Mouse (Mus musculus) limb, embryonic 14.5 days (tissue): Measurements from ENCODE around the gene Txndc9. TPM values are rescaled to one million over a fixed set of nuclear protein-coding genes. Genes with fewer than 3 reads are reported as not detected.

Experiments used
- ATAC-seq: fragments of 200-750 bp; cut with Nextera tagmentation; 2 replicates; pipeline ENCODE4 v1.8.0; 2017; ENCODE audit warnings: low read depth, moderate number of reproducible peaks, moderate TSS enrichment; ENCODE audit not compliant: low FRiP score
- DNase-seq: peaks from one replicate; pipeline ENCODE4 v3.0.0-alpha.2; 2015; ENCODE audit warnings: low spot score
- H3K27ac ChIP-seq: fragments of 300-500 bp; sonication (generic); replicated peaks from 2 replicates; pipeline ENCODE4 v1.5.1; 2014; ENCODE audit warnings: low read depth, mild to moderate bottlenecking, low read length, moderate library complexity, mixed read lengths
- H3K27me3 ChIP-seq: fragments of 300-500 bp; sonication (generic); 2 replicates; pipeline ENCODE4 v1.6.1; 2014; ENCODE audit warnings: low read length, mixed read lengths; ENCODE audit not compliant: control insufficient read depth, insufficient read depth
- H3K36me3 ChIP-seq: fragments of 300-500 bp; sonication (generic); 2 replicates; pipeline ENCODE4 v1.6.1; 2014; ENCODE audit warnings: mild to moderate bottlenecking, low read length, moderate library complexity, mixed read lengths; ENCODE audit not compliant: control insufficient read depth, insufficient read depth
- H3K4me1 ChIP-seq: fragments of 300-500 bp; sonication (generic); 2 replicates; pipeline ENCODE4 v1.6.1; 2014; ENCODE audit warnings: antibody characterized with exemption, low read length, mixed read lengths; ENCODE audit not compliant: control insufficient read depth, insufficient read depth
- H3K4me2 ChIP-seq: fragments of 300-500 bp; sonication (generic); replicated peaks from 2 replicates; pipeline ENCODE4 v1.6.1; 2014; ENCODE audit warnings: low read depth, mild to moderate bottlenecking, low read length, moderate library complexity; ENCODE audit not compliant: severe bottlenecking
- H3K4me3 ChIP-seq: fragments of 300-500 bp; sonication (generic); replicated peaks from 2 replicates; pipeline ENCODE4 v1.5.1; 2014; ENCODE audit warnings: low read length
- H3K9ac ChIP-seq: fragments of 300-500 bp; sonication (generic); 2 replicates; pipeline ENCODE4 v1.6.1; 2014; ENCODE audit warnings: mild to moderate bottlenecking, low read depth, low read length, moderate library complexity; ENCODE audit not compliant: severe bottlenecking
- H3K9me3 ChIP-seq: fragments of 300-500 bp; sonication (generic); 2 replicates; pipeline ENCODE4 v1.6.1; 2016; ENCODE audit warnings: low read length; ENCODE audit not compliant: control insufficient read depth
- POLR2A ChIP-seq: fragments of 200-500 bp; IDR thresholded peaks from 2 replicates; pipeline ENCODE4 v1.8.0; 2012; ENCODE audit warnings: inconsistent platforms, mild to moderate bottlenecking, moderate library complexity, borderline replicate concordance; ENCODE audit not compliant: insufficient read depth, insufficient read length; ENCODE audit errors: extremely low read depth
- WGBS: fragments of 180-500 bp; shearing (Covaris S2); extraction: QIAGEN DNeasy Blood & Tissue Kit; methylation state at CpG from one replicate; pipeline ENCODE4 v1.1.7; 2014; 5-methylcytosine and 5-hydroxymethylcytosine counted together
- polyA plus RNA-seq, 2 experiments: library from polyadenylated mRNA; depleted of rRNA in 1 of 2; stranded (reverse) in 1 of 2; unstranded in 1 of 2; fragments of >200 nt; fragmentation: Nextera tagmentation in 1 of 2; extraction: Ambion mirVana in 1 of 2; gene quantifications; 2 replicates each; pipeline versions ENCODE4 v1.2.1 to v1.2.3; 2012 to 2014

The Txndc9 gene
- polyA plus RNA-seq, 2 experiments = 57.8 to 141 TPM

DNA sequence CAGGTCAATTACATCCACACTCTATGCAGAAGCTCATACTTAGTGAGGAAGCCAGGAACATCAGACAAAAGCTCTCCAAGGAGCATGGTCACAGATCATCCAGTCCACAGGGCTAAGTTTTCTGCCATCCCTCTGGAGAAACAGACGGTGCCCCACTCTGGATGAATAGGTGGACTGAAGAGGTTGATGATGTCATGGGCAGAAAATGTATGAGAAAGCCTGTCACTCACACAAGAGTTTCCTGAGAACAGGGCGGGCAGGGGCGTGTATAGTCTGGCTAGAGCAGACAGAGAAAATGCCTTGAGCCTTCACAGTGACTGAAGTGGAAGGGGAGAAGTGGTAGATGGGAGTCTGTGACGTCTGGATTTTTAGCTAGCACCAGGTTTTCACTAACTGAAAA is 26.2 kb downstream of the Txndc9 start:
- Histone ChIP-seq H3K4me1 (no peaks in the 10 kb centered on the region), H3K4me2 (no peak overlapping the region), H3K36me3 (no peaks in the 10 kb centered on the region), H3K4me3 (no peak overlapping the region), H3K27me3 (no peaks in the 10 kb centered on the region), H3K9me3 (no peaks in the 10 kb centered on the region), H3K27ac (no peak overlapping the region), H3K9ac (no peak overlapping the region)
- 59% methylated on average over 4 of the region's 4 CpGs for WGBS
- DNase-seq = no peak
- no peak for ATAC-seq
- TF ChIP-seq POLR2A = no peak

DNA sequence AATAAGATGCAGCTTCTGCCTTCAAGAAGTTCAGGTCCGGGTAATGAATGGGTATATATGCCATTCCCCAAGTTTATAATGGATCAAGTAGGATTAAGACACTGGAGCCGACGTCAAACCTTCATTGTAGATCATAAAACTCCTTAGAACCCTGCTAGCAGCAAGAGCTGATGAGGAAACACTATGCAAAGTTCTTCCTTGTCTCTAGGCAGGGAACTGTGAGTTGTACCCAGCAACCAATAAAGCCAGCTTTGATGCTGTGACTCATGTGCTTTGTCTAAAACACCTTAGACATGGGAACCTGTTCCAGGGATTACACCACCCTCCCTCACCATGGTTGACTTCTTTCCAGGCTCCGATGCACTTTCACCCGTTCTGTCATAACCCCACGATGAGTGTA is 28.9 kb downstream of the Txndc9 start:
- Histone ChIP-seq H3K27ac (no peak overlapping the region), H3K9me3 (no peaks in the 10 kb centered on the region), H3K4me3 (no peak overlapping the region), H3K36me3 (no peaks in the 10 kb centered on the region), H3K27me3 (no peaks in the 10 kb centered on the region), H3K4me2 (no peak overlapping the region), H3K4me1 (no peaks in the 10 kb centered on the region), H3K9ac (no peak overlapping the region)
- DNase-seq (no peak), ATAC-seq (no peak)
- WGBS = 77% methylated on average over 6 of the region's 6 CpGs
- TF ChIP-seq POLR2A = no peak

DNA sequence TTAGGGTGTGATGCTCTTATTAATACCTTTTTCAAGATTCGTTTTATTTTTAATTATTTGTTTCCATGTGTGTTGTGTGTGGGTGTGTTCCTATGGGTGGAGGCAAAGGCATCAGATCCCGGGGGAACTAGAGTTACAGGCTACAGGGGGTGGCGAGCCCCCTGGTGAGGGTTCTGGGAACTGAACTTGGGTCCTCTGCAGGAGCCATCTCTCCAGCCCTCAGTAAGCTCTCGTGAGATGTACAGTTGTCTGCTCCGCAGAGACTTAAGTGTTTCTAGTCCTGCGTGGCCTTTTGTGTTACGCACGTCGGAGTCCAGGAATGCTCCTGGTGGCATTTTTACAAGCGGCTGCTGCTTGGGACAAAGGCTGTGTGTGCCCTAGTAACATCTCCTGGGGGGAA is 32.1 kb downstream of the Txndc9 start:
- Histone ChIP-seq H3K27me3 (no peaks in the 10 kb centered on the region), H3K4me1 (no peaks in the 10 kb centered on the region), H3K4me2 (no peak overlapping the region), H3K36me3 (no peaks in the 10 kb centered on the region), H3K27ac (no peak overlapping the region), H3K9me3 (no peaks in the 10 kb centered on the region), H3K4me3 (no peak overlapping the region), H3K9ac (no peak overlapping the region)
- WGBS = 45% methylated on average over 10 of the region's 10 CpGs
- DNase-seq (no peak), ATAC-seq (no peak)
- TF ChIP-seq POLR2A = no peak

DNA sequence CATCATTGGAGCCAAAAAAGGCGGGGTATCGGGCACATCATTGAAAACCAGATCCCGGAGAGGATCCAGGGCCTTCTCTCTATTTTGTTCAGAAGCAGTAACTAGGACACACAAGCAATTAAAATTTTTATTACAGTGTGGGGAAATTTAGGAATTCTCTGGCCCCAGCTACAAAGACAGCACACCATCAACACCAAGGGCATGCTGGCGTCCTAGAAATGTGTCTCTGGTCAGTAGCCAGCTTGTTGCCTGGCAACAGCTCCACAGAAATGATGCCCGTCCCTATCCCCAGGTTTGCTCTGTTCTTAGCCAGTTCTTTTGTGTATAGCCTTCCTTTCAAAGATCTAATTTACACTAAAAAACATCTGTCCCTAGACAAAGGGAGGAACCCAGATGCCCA is 38.2 kb downstream of the Txndc9 start:
- no peak for TF ChIP-seq POLR2A

DNA sequence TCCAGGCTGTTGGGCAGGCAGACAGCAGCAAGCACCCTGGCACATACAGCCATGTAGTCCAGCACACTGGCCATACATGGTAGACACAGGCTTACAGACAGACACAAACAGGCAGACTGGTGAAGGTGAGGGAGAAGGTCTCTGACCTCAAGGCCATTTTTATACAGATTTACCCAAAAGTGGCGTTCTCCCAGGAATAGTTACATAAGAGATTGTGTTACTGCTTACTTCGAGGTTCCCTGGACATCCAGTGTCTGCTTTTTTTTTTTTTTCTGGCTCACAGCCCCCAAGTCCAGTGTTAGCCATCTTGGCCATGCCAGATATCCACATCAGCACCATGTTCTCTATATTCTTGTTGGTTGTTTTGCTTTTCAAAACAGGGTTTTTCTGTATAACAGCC is 39.2 kb downstream of the Txndc9 start:
- no peak overlapping the region for H3K9ac ChIP-seq
- no peaks in the 10 kb centered on the region for H3K27me3 ChIP-seq
- ATAC-seq (no peak), DNase-seq (no peak)
- WGBS = 67% methylated on average over 2 of the region's 2 CpGs
- no peak overlapping the region for H3K4me3 ChIP-seq
- H3K9me3 ChIP-seq = no peaks in the 10 kb centered on the region
- no peak overlapping the region for H3K27ac ChIP-seq
- H3K4me2 ChIP-seq = no peak overlapping the region
- no peaks in the 10 kb centered on the region for H3K36me3 ChIP-seq
- H3K4me1 ChIP-seq = peaks cover 4% of the 10 kb centered on the region; the same call in 1 of the 2 replicates
- TF ChIP-seq POLR2A = no peak

More for the DNA sequence above, 38.2 kb downstream of the Txndc9 start:
- Histone ChIP-seq H3K4me3 (no peak overlapping the region), H3K36me3 (no peaks in the 10 kb centered on the region), H3K27ac (no peak overlapping the region), H3K9ac (no peak overlapping the region), H3K9me3 (no peaks in the 10 kb centered on the region), H3K4me1 (peaks cover 4% of the 10 kb centered on the region; the same call in 1 of the 2 replicates), H3K27me3 (no peaks in the 10 kb centered on the region), H3K4me2 (no peak overlapping the region)
- WGBS = 68% methylated on average over 5 of the region's 5 CpGs
- DNase-seq (no peak), ATAC-seq (no peak)

DNA sequence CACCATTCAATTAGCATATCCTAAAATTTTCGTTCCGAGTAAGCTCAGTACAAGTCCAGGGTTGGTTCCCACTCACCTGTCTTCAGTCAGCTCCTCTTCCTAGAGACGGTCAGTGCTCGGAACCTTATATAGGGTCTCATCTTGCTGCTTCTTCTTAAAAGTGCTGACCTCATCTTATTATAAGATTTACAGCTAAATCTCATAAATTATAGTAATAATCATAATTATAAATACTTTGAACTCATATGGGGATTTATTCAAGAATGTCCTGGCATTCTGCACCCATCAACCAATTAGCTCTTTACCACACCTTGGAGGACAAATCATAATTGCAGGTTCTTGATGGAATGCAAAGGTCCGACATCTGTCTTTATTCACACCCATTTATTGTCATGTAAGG is 40.0 kb downstream of the Txndc9 start, which contains the start of gene Lyg1:
Gene Lyg1 (minus strand): TSS at position 101 of the 400 bp plus-strand sequence.
- no peaks in the 10 kb centered on the region for H3K27me3 ChIP-seq
- ATAC-seq (no peak), DNase-seq (no peak)
- H3K4me3 ChIP-seq = no peak within 1 kb of the TSS
- H3K9ac ChIP-seq = no peak within 1 kb of the TSS
- 84% methylated on average over 5 of the region's 5 CpGs for WGBS
- no peak for TF ChIP-seq POLR2A
- H3K4me1 ChIP-seq = peaks cover 4% of the 10 kb centered on the region; the same call in 1 of the 2 replicates
- no peaks in the 10 kb centered on the region for H3K36me3 ChIP-seq
- H3K4me2 ChIP-seq = no peak within 1 kb of the TSS
- H3K27ac ChIP-seq = no peak within 1 kb of the TSS
- H3K9me3 ChIP-seq = no peaks in the 10 kb centered on the region
